Mouse (Mus musculus) kidney, adult 2 months (tissue): ENCODE data around the gene Il9.

Experiments used
- CTCF ChIP-seq: fragments of 200-500 bp; conservative IDR thresholded peaks from 2 replicates; pipeline ENCODE4 v1.5.1; 2011; ENCODE audit warnings: low read depth, mild to moderate bottlenecking, control low read depth, low read length, moderate library complexity, mixed read lengths; ENCODE audit not compliant: insufficient read depth, insufficient read length
- POLR2A ChIP-seq: fragments of 200-500 bp; IDR thresholded peaks from one replicate; pipeline ENCODE4 v1.6.1; 2011; ENCODE audit warnings: low read depth, low read length, control low read depth

DNA sequence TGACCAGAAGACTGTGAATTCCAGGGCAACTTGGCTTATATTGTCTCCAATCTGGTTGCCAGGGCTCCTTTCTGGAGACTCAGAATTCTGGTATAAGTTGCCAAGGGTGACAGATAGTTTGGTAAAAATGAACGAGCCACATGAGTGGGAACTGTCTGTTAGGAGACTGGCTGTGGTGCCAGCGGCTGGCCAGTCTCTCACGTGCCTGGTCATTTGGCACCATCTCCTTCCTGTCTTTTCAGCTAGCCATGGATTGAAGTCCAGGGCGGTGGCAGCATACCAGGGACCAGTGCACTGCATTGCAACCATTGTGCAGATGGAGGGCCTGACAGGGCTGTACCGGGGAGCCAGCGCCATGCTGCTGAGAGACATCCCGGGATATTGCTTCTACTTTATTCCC is 18.8 kb downstream of the Il9 start:
- TF ChIP-seq POLR2A (no peak), CTCF (no peak)
